Mouse (Mus musculus) heart, embryonic 15.5 days (tissue): Measurements from ENCODE around the gene Lhfpl3. TPM values are rescaled to one million over a fixed set of nuclear protein-coding genes. Genes with fewer than 3 reads are reported as not detected.

Experiments used
- ATAC-seq: fragments of 200-750 bp; cut with Nextera tagmentation; replicated peaks from 2 replicates; pipeline ENCODE4 v1.8.0; 2017; ENCODE audit warnings: low read depth, moderate TSS enrichment; ENCODE audit not compliant: insufficient number of reproducible peaks, insufficient read depth, low FRiP score
- H3K27ac ChIP-seq: fragments of 300-500 bp; sonication (generic); 2 replicates; pipeline ENCODE4 v1.5.1; 2015; ENCODE audit warnings: mild to moderate bottlenecking, inconsistent platforms
- H3K27me3 ChIP-seq: fragments of 300-500 bp; sonication (generic); 2 replicates; pipeline ENCODE4 v1.6.1; 2015; ENCODE audit warnings: inconsistent platforms
- H3K36me3 ChIP-seq: fragments of 300-500 bp; sonication (generic); 2 replicates; pipeline ENCODE4 v1.6.1; 2015; ENCODE audit warnings: mild to moderate bottlenecking, inconsistent platforms
- H3K4me1 ChIP-seq: fragments of 300-500 bp; sonication (generic); replicated peaks from 2 replicates; pipeline ENCODE4 v1.6.1; 2015; ENCODE audit warnings: inconsistent platforms
- H3K4me2 ChIP-seq: fragments of 300-500 bp; sonication (generic); 2 replicates; pipeline ENCODE4 v1.6.1; 2015; ENCODE audit warnings: inconsistent platforms, mild to moderate bottlenecking, moderate library complexity
- H3K4me3 ChIP-seq: fragments of 300-500 bp; sonication (generic); 2 replicates; pipeline ENCODE4 v1.5.1; 2015; ENCODE audit warnings: mild to moderate bottlenecking, inconsistent platforms
- H3K9ac ChIP-seq: fragments of 300-500 bp; sonication (generic); 2 replicates; pipeline ENCODE4 v1.6.1; 2015; ENCODE audit warnings: mild to moderate bottlenecking, inconsistent platforms
- H3K9me3 ChIP-seq: fragments of 300-500 bp; sonication (generic); replicated peaks from 2 replicates; pipeline ENCODE4 v1.6.1; 2016; ENCODE audit warnings: inconsistent platforms
- WGBS: fragments of 180-500 bp; shearing (Covaris S2); methylation state at CpG from one replicate; pipeline ENCODE4 v1.1.7; 2015; ENCODE audit warnings: mixed read lengths; 5-methylcytosine and 5-hydroxymethylcytosine counted together
- polyA plus RNA-seq: library from polyadenylated mRNA; unstranded; fragments of >200 nt; fragmentation: Nextera tagmentation; extraction: Ambion mirVana; gene quantifications from 2 replicates; pipeline ENCODE4 v1.2.1, GENCODE M21; 2015

Lhfpl3 gene
- polyA plus RNA-seq, 1 experiment from 2014 or later: 0.05 TPM

DNA sequence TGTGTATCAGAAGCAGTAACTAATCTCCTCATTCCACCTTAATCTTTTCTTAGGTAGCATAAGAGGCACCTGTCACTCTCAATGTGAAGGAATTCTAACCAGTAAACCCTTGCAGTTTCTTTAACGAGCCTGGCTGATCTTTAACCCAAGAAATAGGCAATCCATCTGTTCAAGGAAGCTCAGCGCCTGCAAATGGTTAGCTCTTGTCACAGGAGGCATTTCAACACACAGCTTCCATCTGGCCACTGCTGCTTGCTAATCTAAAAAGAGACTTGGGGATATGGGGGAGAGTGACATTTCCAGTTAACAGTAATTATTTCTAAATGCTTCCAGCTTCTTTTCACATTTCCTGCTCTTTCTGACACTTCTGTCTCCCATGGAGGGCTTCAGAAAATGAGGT is 182.9 kb downstream of the Lhfpl3 start:
- Histone ChIP-seq H3K27ac (no peak overlapping the region), H3K9me3 (no peaks in the 10 kb centered on the region), H3K4me2 (no peak overlapping the region), H3K9ac (no peak overlapping the region), H3K36me3 (no peaks in the 10 kb centered on the region), H3K4me3 (no peak overlapping the region), H3K4me1 (no peaks in the 10 kb centered on the region), H3K27me3 (no peaks in the 10 kb centered on the region)
- 41% methylated on average over 2 of the region's 2 CpGs for WGBS
- ATAC-seq: no peak

DNA sequence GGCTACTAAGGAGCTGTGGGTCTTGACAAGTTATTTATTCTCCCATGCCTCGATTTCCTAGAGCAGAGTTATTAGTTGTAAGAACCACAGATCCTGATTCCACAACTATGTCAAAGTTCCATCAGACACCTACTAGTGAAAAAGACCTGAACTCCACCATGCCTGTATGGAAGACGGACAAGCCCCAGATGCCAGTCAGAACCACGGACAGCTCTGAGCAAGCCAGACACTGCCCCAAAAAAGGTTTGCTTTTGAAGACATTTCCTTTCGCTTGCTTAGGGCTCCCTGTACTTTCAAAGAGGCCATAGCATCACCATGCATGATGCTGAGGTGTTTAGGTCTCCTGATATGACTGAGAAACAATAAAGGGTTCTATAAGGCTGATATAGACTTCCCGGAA is 197.4 kb downstream of the Lhfpl3 start:
- H3K27ac ChIP-seq: no peak overlapping the region
- no peak overlapping the region for H3K4me2 ChIP-seq
- no peak overlapping the region for H3K4me3 ChIP-seq
- ATAC-seq: no peak
- no peaks in the 10 kb centered on the region for H3K36me3 ChIP-seq
- H3K27me3 ChIP-seq: no peaks in the 10 kb centered on the region
- H3K4me1 ChIP-seq: no peaks in the 10 kb centered on the region
- H3K9me3 ChIP-seq: no peaks in the 10 kb centered on the region
- no peak overlapping the region for H3K9ac ChIP-seq
- 48% methylated on average over 5 of the region's 5 CpGs for WGBS

DNA sequence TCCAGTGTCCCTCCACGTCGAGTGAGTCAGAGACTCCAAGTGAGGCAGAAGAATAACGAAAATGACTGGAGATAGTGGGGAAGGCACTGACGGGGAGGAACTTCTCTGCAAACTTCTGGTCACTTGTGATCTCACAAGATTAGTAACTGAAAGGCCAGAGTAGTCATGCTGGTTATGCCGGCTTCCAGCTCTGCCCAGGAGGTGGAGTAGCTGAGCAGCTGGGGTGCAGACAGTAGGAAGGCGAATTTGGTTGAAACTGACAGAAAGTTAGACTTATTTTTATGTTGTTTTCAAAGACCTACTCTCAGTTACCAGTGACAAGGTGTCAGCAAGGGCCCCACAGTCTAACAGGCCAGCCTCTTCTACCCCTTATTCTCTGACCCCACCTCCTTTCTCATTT is 217.4 kb downstream of the Lhfpl3 start:
- WGBS: 53% methylated on average over 6 of the region's 6 CpGs

GRCm38 (mm10) chr5:22986771-22987170 is 240.9 kb downstream of the Lhfpl3 start:
- no peaks in the 10 kb centered on the region for H3K4me1 ChIP-seq
- no peak overlapping the region for H3K27ac ChIP-seq
- no peak overlapping the region for H3K9ac ChIP-seq
- WGBS: 76% methylated on average over 2 of the region's 2 CpGs
- no peaks in the 10 kb centered on the region for H3K27me3 ChIP-seq
- H3K36me3 ChIP-seq: no peaks in the 10 kb centered on the region
- ATAC-seq: no peak
- H3K9me3 ChIP-seq: no peaks in the 10 kb centered on the region
- H3K4me3 ChIP-seq: no peak overlapping the region
- H3K4me2 ChIP-seq: no peak overlapping the region

More for the DNA sequence above, 217.4 kb downstream of the Lhfpl3 start:
- no peak overlapping the region for H3K4me3 ChIP-seq
- H3K4me1 ChIP-seq: no peaks in the 10 kb centered on the region
- no peak for ATAC-seq
- H3K9ac ChIP-seq: no peak overlapping the region
- H3K4me2 ChIP-seq: no peak overlapping the region
- no peak overlapping the region for H3K27ac ChIP-seq
- no peaks in the 10 kb centered on the region for H3K36me3 ChIP-seq
- no peaks in the 10 kb centered on the region for H3K9me3 ChIP-seq
- H3K27me3 ChIP-seq: no peaks in the 10 kb centered on the region

- Histone ChIP-seq H3K9ac (no peak overlapping the region), H3K9me3 (no peaks in the 10 kb centered on the region), H3K4me2 (no peak overlapping the region), H3K27ac (no peak overlapping the region), H3K27me3 (no peaks in the 10 kb centered on the region), H3K4me1 (no peaks in the 10 kb centered on the region), H3K4me3 (no peak overlapping the region), H3K36me3 (no peaks in the 10 kb centered on the region)
- ATAC-seq: no peak
- 65% methylated on average over 3 of the region's 3 CpGs for WGBS
Observed at GRCm38 (mm10) chr5:22999811-23000210, 254.0 kb downstream of the Lhfpl3 start.

DNA sequence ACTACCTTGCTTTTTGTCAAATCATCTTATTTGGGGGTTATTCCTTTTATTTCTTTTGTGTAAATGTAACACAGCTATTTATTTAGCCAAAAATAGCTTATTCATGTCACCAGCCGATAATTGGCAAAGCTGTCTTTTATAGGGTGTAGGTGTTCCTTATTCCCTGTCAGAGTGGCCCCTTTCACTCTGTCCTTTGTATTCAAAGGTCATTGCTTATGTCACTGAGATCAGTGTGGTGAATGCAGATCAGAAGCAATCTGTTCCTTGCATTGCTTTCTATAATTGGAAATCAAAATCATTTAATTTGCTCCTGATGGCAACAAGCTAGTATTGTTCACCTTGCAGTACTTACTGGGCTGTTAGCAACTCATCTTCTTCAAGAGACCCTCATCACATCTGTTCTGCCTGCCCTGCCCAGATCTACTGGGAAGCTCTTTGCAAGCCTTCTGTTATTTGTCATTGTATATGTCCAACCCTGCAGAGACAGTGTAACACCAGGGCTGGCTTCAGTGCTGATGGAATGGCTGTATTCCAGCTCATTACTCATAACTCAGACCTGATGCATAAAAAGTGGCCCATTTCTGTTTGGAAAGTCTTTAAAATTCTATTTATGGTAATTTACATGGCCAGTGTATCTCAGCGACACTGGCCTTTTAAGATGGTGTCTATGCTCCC is 257.4 kb downstream of the Lhfpl3 start:
- no peaks in the 10 kb centered on the region for H3K36me3 ChIP-seq
- ATAC-seq: no peak
- peaks cover 3% of the 10 kb centered on the region for H3K4me1 ChIP-seq
- H3K27me3 ChIP-seq: no peaks in the 10 kb centered on the region
- no peak overlapping the region for H3K4me3 ChIP-seq
- WGBS: 48% methylated on average over 2 of the region's 2 CpGs
- H3K9me3 ChIP-seq: no peaks in the 10 kb centered on the region
- H3K27ac ChIP-seq: no peak overlapping the region
- no peak overlapping the region for H3K4me2 ChIP-seq
- no peak overlapping the region for H3K9ac ChIP-seq

GRCm38 (mm10) chr5:23006207-23006606 is 260.3 kb downstream of the Lhfpl3 start:
- H3K36me3 ChIP-seq: no peaks in the 10 kb centered on the region
- H3K9ac ChIP-seq: no peak overlapping the region
- H3K27me3 ChIP-seq: no peaks in the 10 kb centered on the region
- WGBS: 27% methylated on average over 1 of the region's 1 CpGs
- H3K4me3 ChIP-seq: no peak overlapping the region
- 0 out of 2 replicates have a peak overlapping the region, but pooled peaks have one; percentile 27 for H3K27ac ChIP-seq
- H3K4me1 ChIP-seq: peaks cover 3% of the 10 kb centered on the region
- H3K9me3 ChIP-seq: no peaks in the 10 kb centered on the region
- no peak for ATAC-seq
- H3K4me2 ChIP-seq: no peak overlapping the region

DNA sequence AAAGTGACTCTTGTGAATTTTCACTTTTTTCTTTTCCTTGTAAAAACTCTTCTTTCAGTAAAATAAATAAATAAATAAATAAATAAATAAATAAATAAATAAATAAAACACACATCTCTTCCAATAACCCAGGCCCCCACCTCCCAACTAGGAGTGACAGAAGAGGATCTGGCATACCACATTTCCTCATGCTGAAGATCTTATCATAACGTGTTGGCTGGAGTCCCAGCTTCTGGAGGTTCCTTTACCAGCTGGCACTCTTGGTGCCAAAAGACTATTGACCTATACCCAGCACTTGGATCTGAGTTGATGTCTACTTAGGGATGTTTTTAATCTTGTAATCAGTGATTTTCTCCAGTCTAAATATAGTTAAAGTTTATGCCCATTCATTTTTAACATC is 264.6 kb downstream of the Lhfpl3 start:
- Histone ChIP-seq H3K4me3 (no peak overlapping the region), H3K9me3 (no peaks in the 10 kb centered on the region), H3K36me3 (no peaks in the 10 kb centered on the region), H3K4me1 (peaks cover 9% of the 10 kb centered on the region), H3K27me3 (no peaks in the 10 kb centered on the region), H3K4me2 (no peak overlapping the region), H3K27ac (no peak overlapping the region), H3K9ac (no peak overlapping the region)
- no peak for ATAC-seq
- WGBS: 29% methylated on average over 1 of the region's 1 CpGs

- 0 out of 2 replicates have a peak, but pooled peaks have one; percentile 31 for ATAC-seq
- Histone ChIP-seq H3K9me3 (no peaks in the 10 kb centered on the region), H3K4me3 (no peak overlapping the region), H3K4me1 (peaks cover 8% of the 10 kb centered on the region), H3K27ac (no peak overlapping the region), H3K4me2 (no peak overlapping the region), H3K36me3 (no peaks in the 10 kb centered on the region), H3K9ac (no peak overlapping the region), H3K27me3 (no peaks in the 10 kb centered on the region)
Observed at GRCm38 (mm10) chr5:23013997-23014396, 268.1 kb downstream of the Lhfpl3 start.

DNA sequence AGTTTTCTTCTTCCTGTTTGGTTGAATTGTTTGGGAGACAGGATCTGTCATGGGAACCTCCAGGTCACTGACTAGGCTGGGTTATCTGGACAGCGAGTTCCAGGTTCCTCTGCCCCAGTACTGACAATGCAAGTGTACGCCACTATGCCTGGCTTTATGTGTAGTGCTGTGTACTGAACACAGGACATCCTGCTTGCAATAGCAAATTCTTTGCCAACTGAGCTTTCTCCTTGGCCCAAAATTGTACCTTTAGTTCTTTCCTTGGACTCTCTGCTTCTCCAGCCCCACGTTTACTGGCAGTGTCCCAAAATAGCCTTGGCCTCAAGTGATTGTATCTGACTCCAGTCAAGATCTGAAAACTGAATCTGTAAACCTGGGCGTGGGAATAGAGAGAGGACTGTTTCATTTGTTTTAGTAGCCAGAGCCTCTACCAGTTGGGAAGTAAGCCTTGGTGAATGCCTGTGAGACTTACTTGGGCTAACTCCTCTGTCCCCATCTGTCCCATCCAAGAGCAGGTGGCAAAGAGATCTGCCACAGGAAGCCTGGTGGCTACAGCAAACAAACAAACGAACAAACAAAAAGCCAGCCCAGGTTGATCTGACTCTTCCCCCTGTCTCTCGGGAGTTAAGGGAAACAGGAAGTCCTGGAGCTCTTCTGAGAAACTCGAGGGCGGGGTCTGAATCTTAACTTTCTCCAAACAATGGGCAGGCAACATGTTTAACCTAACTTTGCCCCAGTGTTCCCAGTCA is 269.9 kb downstream of the Lhfpl3 start:
- Histone ChIP-seq H3K36me3 (no peaks in the 10 kb centered on the region), H3K4me1 (peaks cover 8% of the 10 kb centered on the region), H3K27me3 (no peaks in the 10 kb centered on the region), H3K27ac (no peak overlapping the region), H3K4me2 (no peak overlapping the region), H3K9me3 (no peaks in the 10 kb centered on the region), H3K4me3 (no peak overlapping the region), H3K9ac (no peak overlapping the region)
- WGBS: 60% methylated on average over 8 of the region's 8 CpGs
- ATAC-seq: no peak

GRCm38 (mm10) chr5:23034944-23035726 is 289.3 kb downstream of the Lhfpl3 start:
- no peak for ATAC-seq
- H3K36me3 ChIP-seq: no peaks in the 10 kb centered on the region
- no peak overlapping the region for H3K27ac ChIP-seq
- no peak overlapping the region for H3K4me3 ChIP-seq
- H3K4me1 ChIP-seq: no peaks in the 10 kb centered on the region
- H3K9me3 ChIP-seq: no peaks in the 10 kb centered on the region
- H3K9ac ChIP-seq: no peak overlapping the region
- H3K27me3 ChIP-seq: no peaks in the 10 kb centered on the region
- 57% methylated on average over 6 of the region's 6 CpGs for WGBS
- no peak overlapping the region for H3K4me2 ChIP-seq
